Mouse (Mus musculus): Measurements from ENCODE around the gene Mmp19.

Mmp19 gene

DNA sequence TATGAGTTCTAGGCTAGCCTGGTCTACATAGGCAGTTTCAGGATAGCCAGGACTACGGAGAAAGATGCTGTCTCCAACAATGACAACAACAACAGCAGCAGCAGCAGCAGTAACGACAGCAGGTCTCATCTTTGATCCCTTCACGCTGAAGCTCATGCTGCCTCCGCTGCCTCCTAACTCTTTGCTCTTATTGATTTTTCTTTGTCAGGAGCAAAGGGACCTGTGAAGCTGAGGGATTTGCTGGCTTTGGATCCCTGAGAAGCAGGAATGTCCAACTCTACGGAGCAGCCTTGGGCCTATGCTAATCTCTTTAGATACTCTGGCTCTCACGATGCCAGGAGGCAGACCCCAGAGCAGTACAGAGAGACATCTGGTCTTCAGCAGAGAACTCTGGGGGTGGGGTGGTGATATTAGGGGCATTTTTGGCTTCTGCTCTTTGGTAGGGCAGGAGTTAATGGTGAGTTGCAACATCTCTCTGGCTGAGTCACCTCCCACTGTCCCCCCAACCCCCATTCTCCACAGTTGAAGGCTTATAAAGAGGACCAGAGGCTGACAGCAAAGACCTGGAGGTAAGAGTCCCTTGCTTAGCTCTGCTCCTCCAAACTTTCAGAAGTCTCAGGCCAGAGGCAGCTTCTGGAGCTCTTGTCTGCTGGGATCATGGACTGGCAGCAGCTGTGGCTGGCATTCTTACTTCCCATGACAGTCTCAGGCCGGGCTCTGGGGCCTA, at the start of gene Mmp19:
Gene Mmp19 (plus strand): TSS at position 513 of the 727 bp plus-strand sequence.
- H3K36me3 ChIP-seq (ENCODE audit: control insufficient read depth, insufficient read depth, low read length, poor library complexity, severe bottlenecking) = no peaks in the 10 kb centered on the region
- DNase-seq (ENCODE audit: low read depth, low spot score) = no peak

DNA sequence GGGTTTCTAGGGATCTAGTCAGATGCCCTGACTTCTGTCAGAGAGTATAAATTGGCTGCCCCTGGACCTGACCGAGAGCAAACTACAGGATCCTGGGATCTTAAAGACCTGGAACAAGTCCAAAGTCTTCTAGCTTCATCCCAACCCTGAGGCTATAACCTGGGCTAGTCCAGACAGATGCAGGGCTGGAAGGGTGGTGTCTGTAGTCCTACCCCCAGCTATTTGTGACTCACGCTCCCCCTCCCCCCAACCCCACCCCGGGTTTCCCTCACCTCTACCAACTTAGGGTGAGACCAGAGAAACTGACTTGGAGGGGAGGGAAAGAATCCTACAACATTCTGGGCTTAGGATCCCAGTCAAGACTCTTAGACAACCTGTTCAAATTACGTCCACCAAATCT, 48.1 kb upstream of the Mmp19 start:
- no peak for DNase-seq (ENCODE audit: low read depth, low spot score)
- Histone ChIP-seq H3K36me3 (ENCODE audit: control insufficient read depth, insufficient read depth, low read length, poor library complexity, severe bottlenecking) (0 out of 2 replicates have a peak, but pooled peaks cover 1% of the 10 kb centered on the region), H3K27me3 (ENCODE audit: control insufficient read depth, insufficient read depth, low read length, poor library complexity, severe bottlenecking) (no peaks in the 10 kb centered on the region)

More for the DNA sequence above, at the start of gene Mmp19:
- H3K27me3 ChIP-seq (ENCODE audit: control insufficient read depth, insufficient read depth, low read length, poor library complexity, severe bottlenecking) = no peaks in the 10 kb centered on the region

GRCm38 (mm10) chr10:128743235-128743634, 47.5 kb upstream of the Mmp19 start:
- Histone ChIP-seq H3K27me3 (ENCODE audit: control insufficient read depth, insufficient read depth, low read length, poor library complexity, severe bottlenecking) (no peaks in the 10 kb centered on the region), H3K36me3 (ENCODE audit: control insufficient read depth, insufficient read depth, low read length, poor library complexity, severe bottlenecking) (0 out of 2 replicates have a peak, but pooled peaks cover 1% of the 10 kb centered on the region)
- peak; percentile 27 for DNase-seq (ENCODE audit: low read depth, low spot score)

GRCm38 (mm10) chr10:128743791-128744191, 46.9 kb upstream of the Mmp19 start:
- H3K36me3 ChIP-seq (ENCODE audit: control insufficient read depth, insufficient read depth, low read length, poor library complexity, severe bottlenecking) = no peaks in the 10 kb centered on the region
- peak; percentile 29 for DNase-seq (ENCODE audit: low read depth, low spot score)
- no peaks in the 10 kb centered on the region for H3K27me3 ChIP-seq (ENCODE audit: control insufficient read depth, insufficient read depth, low read length, poor library complexity, severe bottlenecking)

- Histone ChIP-seq H3K36me3 (ENCODE audit: control insufficient read depth, insufficient read depth, low read length, poor library complexity, severe bottlenecking) (no peaks in the 10 kb centered on the region), H3K27me3 (ENCODE audit: control insufficient read depth, insufficient read depth, low read length, poor library complexity, severe bottlenecking) (no peaks in the 10 kb centered on the region)
- DNase-seq (ENCODE audit: low read depth, low spot score) = no peak
Measured at GRCm38 (mm10) chr10:128744211-128744610, 46.5 kb upstream of the Mmp19 start.

- Histone ChIP-seq H3K27me3 (ENCODE audit: control insufficient read depth, insufficient read depth, low read length, poor library complexity, severe bottlenecking) (no peaks in the 10 kb centered on the region), H3K36me3 (ENCODE audit: control insufficient read depth, insufficient read depth, low read length, poor library complexity, severe bottlenecking) (no peaks in the 10 kb centered on the region)
- peak; percentile 64 for DNase-seq (ENCODE audit: low read depth, low spot score)
Measured at GRCm38 (mm10) chr10:128744680-128745601, 45.8 kb upstream of the Mmp19 start, which contains the start of gene Dgka. Gene Dgka, minus strand, starts transcription at chr10:128744855.

- Histone ChIP-seq H3K36me3 (ENCODE audit: control insufficient read depth, insufficient read depth, low read length, poor library complexity, severe bottlenecking) (no peaks in the 10 kb centered on the region), H3K27me3 (ENCODE audit: control insufficient read depth, insufficient read depth, low read length, poor library complexity, severe bottlenecking) (no peaks in the 10 kb centered on the region)
- peak; percentile 72 for DNase-seq (ENCODE audit: low read depth, low spot score)
Measured at GRCm38 (mm10) chr10:128745946-128746613, 44.6 kb upstream of the Mmp19 start.

DNA sequence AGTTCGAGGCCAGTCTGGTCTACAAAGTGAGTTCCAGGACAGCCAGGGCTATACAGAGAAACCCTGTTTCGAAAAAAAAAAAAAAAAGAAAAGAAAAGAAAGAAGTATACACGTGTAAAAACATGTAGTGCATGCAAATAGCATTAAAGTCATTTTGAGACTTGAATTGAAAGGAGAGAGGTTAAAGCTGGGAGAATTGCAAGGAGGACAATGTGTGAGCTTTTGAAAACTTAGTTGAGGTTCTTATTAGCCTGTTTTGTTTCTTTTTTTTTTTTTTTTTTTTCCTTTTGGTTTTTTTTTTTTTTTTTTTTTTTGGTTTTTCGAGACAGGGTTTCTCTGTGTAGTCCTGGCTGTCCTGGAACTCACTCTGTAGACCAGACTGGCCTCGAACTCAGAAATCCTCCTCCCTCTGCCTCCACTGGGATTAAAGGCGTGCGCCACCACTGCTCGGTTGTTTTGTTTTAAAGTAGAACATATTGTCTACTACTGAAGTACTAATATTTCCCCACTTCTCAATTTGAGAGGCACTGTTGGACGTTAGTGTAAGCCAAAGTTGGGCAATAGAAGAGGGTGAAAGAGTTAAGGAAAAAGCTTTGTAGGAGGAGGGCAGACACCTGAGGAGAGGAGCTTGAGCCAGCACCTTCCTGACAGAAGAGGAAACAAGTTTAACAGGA, 43.6 kb upstream of the Mmp19 start:
- Histone ChIP-seq H3K27me3 (ENCODE audit: control insufficient read depth, insufficient read depth, low read length, poor library complexity, severe bottlenecking) (no peaks in the 10 kb centered on the region), H3K36me3 (ENCODE audit: control insufficient read depth, insufficient read depth, low read length, poor library complexity, severe bottlenecking) (no peaks in the 10 kb centered on the region)
- no peak for DNase-seq (ENCODE audit: low read depth, low spot score)

- DNase-seq (ENCODE audit: low read depth, low spot score) = peak; percentile 68
- peaks cover 3% of the 10 kb centered on the region; the same call in 1 of the 2 replicates for H3K36me3 ChIP-seq (ENCODE audit: control insufficient read depth, insufficient read depth, low read length, poor library complexity, severe bottlenecking)
- H3K27me3 ChIP-seq (ENCODE audit: control insufficient read depth, insufficient read depth, low read length, poor library complexity, severe bottlenecking) = no peaks in the 10 kb centered on the region
Measured at GRCm38 (mm10) chr10:128747646-128748251, 43.0 kb upstream of the Mmp19 start, which contains the start of gene Pym1. Gene Pym1, plus strand, starts transcription at chr10:128747889.

DNA sequence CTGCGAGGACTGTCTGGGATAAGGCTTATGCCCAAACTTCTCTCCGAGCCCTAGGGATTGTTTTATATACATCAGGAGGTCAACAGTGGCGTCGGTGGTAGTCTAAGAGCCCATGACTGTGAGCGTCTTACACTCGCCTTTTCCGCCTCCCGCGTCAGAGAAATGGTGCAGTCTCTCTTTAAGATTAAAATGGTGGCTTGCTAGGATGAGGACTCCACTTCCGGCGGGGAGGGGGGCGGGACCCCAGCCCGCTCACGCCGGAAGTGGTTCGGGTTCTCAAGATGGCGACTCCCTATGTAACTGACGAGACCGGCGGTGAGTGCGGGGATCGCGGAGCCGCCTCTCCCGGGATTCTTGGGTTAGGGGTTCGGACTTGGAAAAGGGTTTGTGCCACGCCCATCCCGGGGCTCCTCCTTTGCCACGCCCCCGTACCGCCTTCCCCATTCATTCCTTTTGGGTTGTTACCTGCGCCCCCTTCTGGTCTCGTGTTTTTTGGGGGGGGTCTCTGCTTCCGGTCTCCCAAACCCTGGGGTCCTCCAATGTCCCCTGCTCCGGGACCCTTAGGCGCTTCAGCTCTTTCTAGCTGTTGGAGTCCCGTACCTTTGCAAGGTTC, 42.4 kb upstream of the Mmp19 start:
- Histone ChIP-seq H3K27me3 (ENCODE audit: control insufficient read depth, insufficient read depth, low read length, poor library complexity, severe bottlenecking) (no peaks in the 10 kb centered on the region), H3K36me3 (ENCODE audit: control insufficient read depth, insufficient read depth, low read length, poor library complexity, severe bottlenecking) (peaks cover 3% of the 10 kb centered on the region; the same call in 1 of the 2 replicates)
- peak; percentile 92 for DNase-seq (ENCODE audit: low read depth, low spot score)

GRCm38 (mm10) chr10:128772895-128773294, 17.8 kb upstream of the Mmp19 start:
- DNase-seq (ENCODE audit: low read depth, low spot score) = peak; percentile 47

DNA sequence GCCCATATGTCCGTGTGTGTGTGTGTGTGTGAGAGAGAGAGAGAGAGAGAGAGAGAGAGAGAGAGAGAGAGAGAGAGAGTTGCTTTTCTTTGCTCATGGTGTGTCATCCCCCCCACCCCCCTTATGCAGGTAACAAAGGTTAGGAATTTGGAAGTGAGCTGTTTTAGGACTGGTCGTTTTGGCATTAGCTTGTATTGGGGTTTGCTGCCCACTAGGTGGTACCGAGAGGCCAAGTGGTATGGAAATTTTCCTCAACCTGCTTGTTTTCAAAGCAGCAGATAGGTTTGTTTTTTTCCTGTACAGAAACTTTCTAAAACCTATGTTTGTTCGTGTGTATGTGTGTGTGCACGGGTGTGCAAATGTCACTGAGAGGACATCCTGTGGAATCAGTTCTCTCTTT, 17.0 kb upstream of the Mmp19 start:
- DNase-seq (ENCODE audit: low read depth, low spot score) = peak; percentile 45
- no peaks in the 10 kb centered on the region for H3K27me3 ChIP-seq (ENCODE audit: control insufficient read depth, insufficient read depth, low read length, poor library complexity, severe bottlenecking)
- H3K36me3 ChIP-seq (ENCODE audit: control insufficient read depth, insufficient read depth, low read length, poor library complexity, severe bottlenecking) = no peaks in the 10 kb centered on the region

More at GRCm38 (mm10) chr10:128772895-128773294, 17.8 kb upstream of the Mmp19 start:
- Histone ChIP-seq H3K36me3 (ENCODE audit: control insufficient read depth, insufficient read depth, low read length, poor library complexity, severe bottlenecking) (no peaks in the 10 kb centered on the region), H3K27me3 (ENCODE audit: control insufficient read depth, insufficient read depth, low read length, poor library complexity, severe bottlenecking) (no peaks in the 10 kb centered on the region)

- no peaks in the 10 kb centered on the region for H3K27me3 ChIP-seq (ENCODE audit: control insufficient read depth, insufficient read depth, low read length, poor library complexity, severe bottlenecking)
- no peak for DNase-seq (ENCODE audit: low read depth, low spot score)
- no peaks in the 10 kb centered on the region for H3K36me3 ChIP-seq (ENCODE audit: control insufficient read depth, insufficient read depth, low read length, poor library complexity, severe bottlenecking)
Measured at GRCm38 (mm10) chr10:128778441-128778840, 12.3 kb upstream of the Mmp19 start.
